Mouse (Mus musculus) neural tube, embryonic 15.5 days (tissue): ENCODE results near the gene Pdgfa. TPM values are rescaled to one million over a fixed set of nuclear protein-coding genes. Genes with fewer than 3 reads are reported as not detected.

Experiments used
- ATAC-seq: fragments of 200-750 bp; cut with Nextera tagmentation; 2 replicates; pipeline ENCODE4 v1.8.0; 2017; ENCODE audit warnings: mild to moderate bottlenecking, moderate TSS enrichment, moderate library complexity; ENCODE audit not compliant: low FRiP score
- H3K27ac ChIP-seq: fragments of 300-500 bp; sonication (generic); replicated peaks from 2 replicates; pipeline ENCODE4 v1.5.1; 2015; ENCODE audit warnings: mild to moderate bottlenecking, inconsistent platforms
- H3K27me3 ChIP-seq: fragments of 300-500 bp; sonication (generic); replicated peaks from 2 replicates; pipeline ENCODE4 v1.6.1; 2015; ENCODE audit warnings: inconsistent platforms
- H3K36me3 ChIP-seq: fragments of 300-500 bp; sonication (generic); 2 replicates; pipeline ENCODE4 v1.6.1; 2015; ENCODE audit warnings: inconsistent platforms
- H3K4me1 ChIP-seq: fragments of 300-500 bp; sonication (generic); 2 replicates; pipeline ENCODE4 v1.6.1; 2015; ENCODE audit warnings: inconsistent platforms
- H3K4me2 ChIP-seq: fragments of 300-500 bp; sonication (generic); 2 replicates; pipeline ENCODE4 v1.6.1; 2015; ENCODE audit warnings: inconsistent platforms, mild to moderate bottlenecking, moderate library complexity
- H3K4me3 ChIP-seq: fragments of 300-500 bp; sonication (generic); replicated peaks from 2 replicates; pipeline ENCODE4 v1.5.1; 2015; ENCODE audit warnings: mild to moderate bottlenecking, inconsistent platforms
- H3K9ac ChIP-seq: fragments of 300-500 bp; sonication (generic); replicated peaks from 2 replicates; pipeline ENCODE4 v1.6.1; 2015; ENCODE audit warnings: mild to moderate bottlenecking, inconsistent platforms
- H3K9me3 ChIP-seq: fragments of 300-500 bp; sonication (generic); replicated peaks from 2 replicates; pipeline ENCODE4 v1.6.1; 2016; ENCODE audit warnings: inconsistent platforms
- WGBS: fragments of 180-500 bp; shearing (Covaris S2); methylation state at CpG from one replicate; pipeline ENCODE4 v1.1.7; 2015; ENCODE audit warnings: mixed read lengths; 5-methylcytosine and 5-hydroxymethylcytosine counted together
- polyA plus RNA-seq: library from polyadenylated mRNA; unstranded; fragments of >200 nt; fragmentation: Nextera tagmentation; extraction: Ambion mirVana; gene quantifications from 2 replicates; pipeline ENCODE4 v1.2.1, GENCODE M21; 2015

Pdgfa gene
- polyA plus RNA-seq, 1 experiment from 2014 or later: 28.2 TPM

GRCm38 (mm10) chr5:138977759-138978158, 19.4 kb downstream of the Pdgfa start:
- Histone ChIP-seq H3K27ac (no peak overlapping the region), H3K4me2 (no peak overlapping the region)
- WGBS: 59% methylated on average over 3 of the region's 3 CpGs

GRCm38 (mm10) chr5:138974911-138975485, 22.2 kb downstream of the Pdgfa start:
- no peak for ATAC-seq
- Histone ChIP-seq H3K27ac (no peak overlapping the region), H3K27me3 (no peaks in the 10 kb centered on the region), H3K36me3 (peaks cover 17% of the 10 kb centered on the region), H3K4me3 (no peak overlapping the region), H3K9ac (no peak overlapping the region), H3K4me2 (no peak overlapping the region), H3K9me3 (no peaks in the 10 kb centered on the region), H3K4me1 (no peaks in the 10 kb centered on the region)
- 84% methylated on average over 8 of the region's 8 CpGs for WGBS

More at GRCm38 (mm10) chr5:138977759-138978158, 19.4 kb downstream of the Pdgfa start:
- H3K36me3 ChIP-seq: peaks cover 17% of the 10 kb centered on the region
- no peaks in the 10 kb centered on the region for H3K4me1 ChIP-seq
- no peaks in the 10 kb centered on the region for H3K27me3 ChIP-seq
- no peaks in the 10 kb centered on the region for H3K9me3 ChIP-seq
- H3K4me3 ChIP-seq: no peak overlapping the region
- no peak overlapping the region for H3K9ac ChIP-seq
- ATAC-seq: no peak

- 83% methylated on average over 6 of the region's 6 CpGs for whole genome bisulfite sequencing
- no peaks in the 10 kb centered on the region for H3K9me3 ChIP-seq
- no peak overlapping the region for H3K4me3 ChIP-seq
- H3K27ac ChIP-seq: no peak overlapping the region
- H3K27me3 ChIP-seq: no peaks in the 10 kb centered on the region
- no peak overlapping the region for H3K4me2 ChIP-seq
- H3K9ac ChIP-seq: no peak overlapping the region
- 0 out of 2 replicates have a peak, but pooled peaks cover 4% of the 10 kb centered on the region for H3K4me1 ChIP-seq
- peaks cover 9% of the 10 kb centered on the region; the same call in 1 of the 2 replicates for H3K36me3 ChIP-seq
- no peak for ATAC-seq
These were observed 23.7 kb downstream of the Pdgfa start for GRCm38 (mm10) chr5:138973480-138973879.

GRCm38 (mm10) chr5:138971405-138971804, 25.8 kb downstream of the Pdgfa start:
- H3K27ac ChIP-seq: no peak overlapping the region
- ATAC-seq: no peak
- peaks cover 6% of the 10 kb centered on the region; the same call in 1 of the 2 replicates for H3K36me3 ChIP-seq
- H3K27me3 ChIP-seq: no peaks in the 10 kb centered on the region
- H3K4me1 ChIP-seq: peaks cover 5% of the 10 kb centered on the region; the same call in 1 of the 2 replicates
- no peaks in the 10 kb centered on the region for H3K9me3 ChIP-seq
- H3K4me2 ChIP-seq: no peak overlapping the region
- H3K4me3 ChIP-seq: no peak overlapping the region
- 85% methylated on average over 9 of the region's 9 CpGs for WGBS
- no peak overlapping the region for H3K9ac ChIP-seq

- 50% methylated on average over 7 of the region's 7 CpGs for WGBS
- no peaks in the 10 kb centered on the region for H3K27me3 ChIP-seq
- H3K36me3 ChIP-seq: peaks cover 1% of the 10 kb centered on the region; the same call in 1 of the 2 replicates
- ATAC-seq: no peak
- no peaks in the 10 kb centered on the region for H3K9me3 ChIP-seq
- H3K4me3 ChIP-seq: no peak overlapping the region
- H3K4me2 ChIP-seq: no peak overlapping the region
- no peak overlapping the region for H3K27ac ChIP-seq
- H3K4me1 ChIP-seq: peaks cover 18% of the 10 kb centered on the region
- no peak overlapping the region for H3K9ac ChIP-seq
These were observed 27.1 kb downstream of the Pdgfa start for GRCm38 (mm10) chr5:138970056-138970490.

- Histone ChIP-seq H3K27ac (no peak overlapping the region), H3K27me3 (no peaks in the 10 kb centered on the region), H3K36me3 (no peaks in the 10 kb centered on the region), H3K4me2 (no peak overlapping the region), H3K4me3 (no peak overlapping the region), H3K9me3 (no peaks in the 10 kb centered on the region), H3K4me1 (peaks cover 18% of the 10 kb centered on the region), H3K9ac (no peak overlapping the region)
- peak; percentile 17; the same call in 1 of the 2 replicates for ATAC-seq
- WGBS: 55% methylated on average over 7 of the region's 7 CpGs
These were observed 31.0 kb downstream of the Pdgfa start for GRCm38 (mm10) chr5:138966033-138966724.

GRCm38 (mm10) chr5:138965590-138965989, 31.6 kb downstream of the Pdgfa start:
- H3K4me2 ChIP-seq: no peak overlapping the region
- H3K9ac ChIP-seq: no peak overlapping the region
- H3K4me3 ChIP-seq: no peak overlapping the region
- no peaks in the 10 kb centered on the region for H3K9me3 ChIP-seq
- peak; percentile 45; the same call in 1 of the 2 replicates for ATAC-seq
- H3K4me1 ChIP-seq: peaks cover 18% of the 10 kb centered on the region
- H3K27me3 ChIP-seq: no peaks in the 10 kb centered on the region
- WGBS: 75% methylated on average over 2 of the region's 2 CpGs
- no peak overlapping the region for H3K27ac ChIP-seq
- no peaks in the 10 kb centered on the region for H3K36me3 ChIP-seq

GRCm38 (mm10) chr5:138956427-138956833, 40.7 kb downstream of the Pdgfa start:
- Histone ChIP-seq H3K27ac (peak overlapping the region; percentile 14), H3K27me3 (no peaks in the 10 kb centered on the region), H3K9ac (no peak overlapping the region), H3K36me3 (no peaks in the 10 kb centered on the region), H3K9me3 (no peaks in the 10 kb centered on the region), H3K4me1 (peaks cover 12% of the 10 kb centered on the region), H3K4me2 (no peak overlapping the region), H3K4me3 (no peak overlapping the region)
- WGBS: 26% methylated on average over 10 of the region's 10 CpGs
- ATAC-seq: peak; percentile 74

- H3K27ac ChIP-seq: no peak overlapping the region; the same call in 1 of the 2 replicates
- H3K4me2 ChIP-seq: no peak overlapping the region
- H3K36me3 ChIP-seq: no peaks in the 10 kb centered on the region
- WGBS: 69% methylated on average over 7 of the region's 7 CpGs
- ATAC-seq: no peak
- H3K9me3 ChIP-seq: no peaks in the 10 kb centered on the region
- H3K4me3 ChIP-seq: no peak overlapping the region
- H3K27me3 ChIP-seq: no peaks in the 10 kb centered on the region
- H3K9ac ChIP-seq: no peak overlapping the region
- H3K4me1 ChIP-seq: peaks cover 12% of the 10 kb centered on the region
These were observed 43.2 kb downstream of the Pdgfa start for GRCm38 (mm10) chr5:138953986-138954385.

- 78% methylated on average over 13 of the region's 13 CpGs for WGBS
- Histone ChIP-seq H3K27me3 (no peaks in the 10 kb centered on the region), H3K36me3 (no peaks in the 10 kb centered on the region), H3K4me2 (no peak overlapping the region), H3K4me1 (peaks cover 21% of the 10 kb centered on the region), H3K4me3 (no peak overlapping the region), H3K9me3 (no peaks in the 10 kb centered on the region), H3K27ac (peak overlapping the region; percentile 9; the same call in 1 of the 2 replicates), H3K9ac (no peak overlapping the region)
- no peak for ATAC-seq
These were observed 44.2 kb downstream of the Pdgfa start for GRCm38 (mm10) chr5:138952969-138953368.

- Histone ChIP-seq H3K27ac (no peak overlapping the region), H3K9me3 (no peaks in the 10 kb centered on the region), H3K4me2 (no peak overlapping the region), H3K36me3 (no peaks in the 10 kb centered on the region), H3K4me1 (peaks cover 24% of the 10 kb centered on the region), H3K9ac (no peak overlapping the region), H3K27me3 (no peaks in the 10 kb centered on the region), H3K4me3 (no peak overlapping the region)
- no peak for ATAC-seq
- WGBS: 95% methylated on average over 2 of the region's 2 CpGs
These were observed 45.9 kb downstream of the Pdgfa start for GRCm38 (mm10) chr5:138951305-138951704.

- H3K27ac ChIP-seq: no peak overlapping the region
- H3K27me3 ChIP-seq: no peaks in the 10 kb centered on the region
- H3K4me1 ChIP-seq: peaks cover 19% of the 10 kb centered on the region
- H3K9me3 ChIP-seq: no peaks in the 10 kb centered on the region
- H3K9ac ChIP-seq: no peak overlapping the region
- 85% methylated on average over 6 of the region's 6 CpGs for WGBS
- no peak overlapping the region for H3K4me3 ChIP-seq
- ATAC-seq: no peak
- no peaks in the 10 kb centered on the region for H3K36me3 ChIP-seq
- H3K4me2 ChIP-seq: no peak overlapping the region
These were observed 48.0 kb downstream of the Pdgfa start for GRCm38 (mm10) chr5:138949165-138949564.
